Mouse (Mus musculus) gastrocnemius, adult 2 months (tissue): Measurements from ENCODE around the gene Lrrc8d. TPM values are rescaled to one million over a fixed set of nuclear protein-coding genes. Genes with fewer than 3 reads are reported as not detected.

Source experiments
- DNase-seq: peaks from one replicate; pipeline ENCODE4 v3.0.0; 2022
- H3K27ac ChIP-seq: fragments of 200-600 bp; 2 replicates; pipeline ENCODE4 v1.8.1; 2022; ENCODE audit warnings: mild to moderate bottlenecking
- H3K4me3 ChIP-seq: fragments of 200-600 bp; 2 replicates; pipeline ENCODE4 v1.8.1; 2022; ENCODE audit warnings: mild to moderate bottlenecking, moderate library complexity
- CTCF ChIP-seq: fragments of 200-600 bp; IDR thresholded peaks from 2 replicates; pipeline ENCODE4 v1.8.1; 2022; ENCODE audit warnings: antibody characterized with exemption, mild to moderate bottlenecking, moderate library complexity
- intact Hi-C: fragments of 180-260 bp; cut with DNase I; formaldehyde crosslinking; loops from one replicate; pipeline ENCODE4 v1.15.1; 2025
- total RNA-seq, 2 experiments: library from RNA; stranded (reverse); gene quantifications; 2 replicates each; pipeline ENCODE4 v1.2.3; 2021

The Lrrc8d gene
- total RNA-seq, 2 experiments from 2014 or later: 3.2 to 5.0 TPM

DNA sequence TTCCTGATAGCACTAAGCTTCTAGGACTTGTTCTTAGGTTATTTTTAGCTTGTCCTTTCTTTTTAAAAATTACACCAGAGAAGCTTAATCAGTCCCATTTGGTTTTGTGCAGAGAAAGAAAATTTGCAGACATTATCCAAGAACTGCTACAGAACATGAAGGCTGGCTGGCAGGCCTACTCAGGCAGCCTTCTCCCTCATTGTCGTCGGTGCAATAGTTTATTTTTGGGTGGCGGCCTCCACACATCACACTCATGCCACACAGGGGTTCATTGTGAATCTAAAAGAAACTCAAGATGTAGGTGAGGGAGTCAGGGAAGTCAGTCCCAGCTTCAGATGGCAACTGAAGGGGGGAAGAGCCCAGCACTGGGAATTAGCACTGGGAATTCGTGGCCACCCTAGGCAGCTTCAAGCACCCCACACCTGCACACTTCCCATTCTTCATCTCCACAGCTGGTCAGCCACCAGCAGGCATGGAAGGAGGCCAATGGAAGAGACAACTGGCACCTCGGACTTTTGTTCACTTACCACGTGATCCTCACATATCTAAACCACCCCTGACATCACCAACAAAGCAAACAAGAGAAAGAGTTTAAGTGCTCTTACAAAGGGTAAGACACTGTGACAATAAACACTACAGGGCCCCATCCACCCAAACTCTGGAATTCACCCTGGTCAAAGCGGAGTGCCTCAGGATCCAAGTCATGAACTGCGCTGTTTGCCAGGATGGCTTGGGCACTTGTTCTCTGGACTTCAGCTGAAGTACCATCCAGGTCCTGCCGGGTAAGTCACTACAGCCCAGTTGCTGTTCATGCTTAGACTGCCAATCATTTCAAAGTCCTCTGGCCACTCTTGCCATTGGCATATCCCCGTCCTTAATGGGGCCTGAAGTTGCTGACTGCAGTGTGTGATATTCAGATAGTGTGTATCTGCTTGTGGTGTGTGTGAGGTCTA, 9.0 kb upstream of the Lrrc8d start:
- TF ChIP-seq CTCF: no peak
- Histone ChIP-seq H3K27ac (no peak overlapping the region), H3K4me3 (no peak overlapping the region)
- no peak for DNase-seq
- intact Hi-C loops: no loop called here

DNA sequence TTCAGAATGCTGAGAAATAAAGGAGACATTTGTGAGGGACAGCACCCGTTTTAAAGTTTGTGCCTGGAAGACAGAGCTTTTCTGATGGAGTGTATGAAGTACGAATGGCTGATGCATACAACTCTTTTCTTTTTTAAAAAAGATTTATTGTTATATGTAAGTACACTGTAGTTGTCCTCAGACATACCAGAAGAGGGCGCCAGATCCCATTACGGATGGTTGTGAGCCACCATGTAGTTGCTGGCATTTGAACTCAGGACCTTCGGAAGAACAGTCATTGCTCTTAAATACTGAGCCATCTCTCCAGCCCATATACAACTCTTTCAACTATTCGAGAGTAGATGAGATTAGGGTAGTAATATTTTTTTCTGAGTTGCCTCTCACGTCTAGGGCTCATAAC, 8.1 kb upstream of the Lrrc8d start:
- peak; percentile 32 for DNase-seq
- intact Hi-C loops: no loop called here
- TF ChIP-seq CTCF: peak; percentile 61
- H3K27ac ChIP-seq: no peak overlapping the region
- no peak overlapping the region for H3K4me3 ChIP-seq

DNA sequence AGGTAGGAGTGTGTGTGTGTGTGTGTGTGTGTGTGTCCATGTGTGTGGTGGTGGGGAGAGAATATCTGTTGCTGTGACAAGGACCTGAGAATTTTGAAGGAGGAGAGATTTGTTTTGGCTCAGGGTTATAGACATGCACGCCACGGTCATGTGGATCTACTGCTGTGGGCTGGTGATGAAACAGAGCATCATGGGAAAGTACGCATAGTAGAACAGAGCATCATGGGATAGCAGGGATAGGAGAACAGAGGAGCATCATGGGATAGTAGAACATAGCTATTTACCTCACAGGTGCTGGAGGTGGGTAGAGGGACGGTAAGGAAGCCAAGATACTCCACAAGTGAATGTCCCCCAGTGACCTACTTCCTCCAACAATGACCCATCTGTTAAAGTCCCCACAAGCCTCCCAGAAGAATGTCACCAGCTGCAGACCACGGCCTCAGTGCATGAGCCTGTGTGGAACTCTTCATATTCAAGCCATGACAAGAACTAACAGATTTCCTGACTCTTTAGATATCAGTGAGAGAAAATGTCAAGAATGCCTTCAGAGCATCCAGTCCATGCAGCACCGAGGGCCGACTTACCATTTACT, 5.3 kb upstream of the Lrrc8d start:
- H3K4me3 ChIP-seq: no peak overlapping the region

DNA sequence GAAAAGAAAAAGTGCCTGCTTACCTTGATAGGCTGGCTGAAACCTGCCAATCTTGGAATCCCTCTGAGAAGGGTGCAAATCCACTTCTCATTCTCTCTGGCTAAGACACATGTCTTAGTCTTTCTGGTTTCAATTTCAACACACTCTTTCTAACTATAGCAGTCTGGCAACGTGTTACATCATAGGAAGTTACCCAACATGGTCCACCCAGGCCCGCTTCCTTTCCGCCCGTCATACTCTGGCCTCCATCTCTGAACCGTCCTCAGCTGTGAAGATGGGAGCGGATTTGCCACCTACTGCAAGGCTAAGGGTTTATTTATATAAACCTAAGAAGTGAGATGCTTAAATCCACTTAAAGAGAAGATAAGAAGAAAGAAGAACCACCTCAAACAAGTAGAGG, 3.7 kb upstream of the Lrrc8d start:
- intact Hi-C loops: no loop called here
- no peak overlapping the region for H3K27ac ChIP-seq

More for the DNA sequence above, 5.3 kb upstream of the Lrrc8d start:
- no peak overlapping the region for H3K27ac ChIP-seq
- DNase-seq: no peak
- intact Hi-C loops: no loop called here
- TF ChIP-seq CTCF: no peak

DNA sequence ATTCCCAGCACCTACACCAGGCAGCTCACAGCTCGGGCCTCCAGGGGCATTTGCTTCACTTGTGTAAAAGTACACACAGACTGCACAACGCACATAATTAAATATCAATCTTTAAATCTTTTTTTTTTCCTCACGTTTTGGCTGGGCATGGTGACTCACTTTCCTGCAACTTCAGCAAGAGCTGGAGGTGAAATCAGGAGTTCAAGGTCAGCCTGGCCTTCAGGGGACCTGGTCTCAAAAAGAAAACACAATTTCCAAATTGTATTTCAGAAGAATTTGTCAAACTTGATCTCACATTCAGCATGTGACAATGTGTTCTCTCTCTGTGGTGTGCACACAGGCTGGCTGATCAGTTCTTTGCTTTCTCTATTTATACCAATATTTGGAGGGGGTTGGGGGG, 1.9 kb upstream of the Lrrc8d start:
- H3K27ac ChIP-seq: no peak overlapping the region
- no peak overlapping the region for H3K4me3 ChIP-seq
- no peak for TF ChIP-seq CTCF
- intact Hi-C loops: no loop called here
- no peak for DNase-seq

More for the DNA sequence above, 3.7 kb upstream of the Lrrc8d start:
- DNase-seq: no peak
- no peak overlapping the region for H3K4me3 ChIP-seq
- TF ChIP-seq CTCF: no peak

DNA sequence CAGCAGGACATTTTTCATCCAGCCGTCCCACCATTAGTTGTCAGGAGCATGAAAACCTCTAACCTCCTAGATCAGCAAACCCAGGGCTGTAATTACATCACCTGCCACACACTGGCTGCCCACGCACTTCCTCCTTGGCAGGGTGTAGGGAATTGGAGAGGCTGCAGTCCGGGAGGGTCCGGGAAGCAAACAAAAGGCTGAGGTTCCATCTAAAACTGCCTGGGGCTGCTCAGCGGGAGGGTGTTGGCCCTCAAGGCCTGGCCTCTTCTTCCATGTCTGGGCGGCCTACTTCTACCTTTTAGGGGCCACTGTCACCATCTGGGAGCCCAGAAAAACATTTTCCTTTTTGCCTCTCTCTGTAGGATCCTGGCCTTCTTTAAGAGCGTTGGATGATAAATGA, 1.1 kb upstream of the Lrrc8d start:
- peak; percentile 33 for DNase-seq
- intact Hi-C loops: no loop called here
- no peak for TF ChIP-seq CTCF
- Histone ChIP-seq H3K4me3 (peak overlapping the region; percentile 92), H3K27ac (peak overlapping the region; percentile 90)

DNA sequence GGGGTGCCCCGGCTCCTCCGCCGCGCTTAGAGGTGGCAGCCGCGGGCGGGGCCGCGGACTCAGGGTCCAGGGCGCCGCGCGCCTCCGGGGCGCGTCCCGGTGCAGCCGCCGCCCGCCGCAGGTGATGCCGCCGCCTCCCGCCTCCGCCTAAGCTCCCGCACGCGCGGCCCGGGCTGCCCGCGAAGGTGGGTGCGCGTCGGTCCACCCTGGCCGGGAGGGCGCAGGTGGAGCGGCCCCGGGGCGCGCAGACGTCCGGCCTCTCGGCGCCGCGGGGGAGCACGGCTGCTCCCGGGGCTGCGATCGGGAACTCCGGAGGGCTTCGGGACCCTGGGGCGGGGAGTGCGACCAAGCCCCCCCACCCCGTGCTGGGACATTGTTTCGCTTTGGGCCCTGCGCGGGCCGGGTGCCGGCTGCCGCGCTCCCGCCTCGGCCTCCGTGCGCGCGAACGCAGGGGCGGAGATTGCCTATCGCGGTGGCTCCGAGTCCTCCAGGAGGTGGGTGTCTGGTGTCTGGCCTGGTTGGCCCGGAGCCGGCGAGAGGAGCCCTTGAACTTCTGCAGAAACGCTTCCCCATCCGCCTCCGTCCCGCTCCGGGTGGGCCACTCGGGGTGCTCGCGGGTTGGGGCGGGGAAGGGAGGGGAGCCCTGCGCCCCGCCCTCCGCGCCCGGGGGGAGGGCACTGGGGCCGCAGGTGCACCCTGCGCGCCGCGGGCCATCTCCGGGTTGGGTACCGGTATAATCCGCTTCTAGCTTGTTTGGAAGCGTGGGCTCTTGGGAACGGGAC, 492 bp downstream of the Lrrc8d start:
- DNase-seq: peak; percentile 84
- H3K4me3 ChIP-seq: peak overlapping the region; percentile 92
- 0 out of 2 replicates have a peak, but pooled peaks have one; percentile 1 for TF ChIP-seq CTCF
- intact Hi-C loops: no loop called here
- H3K27ac ChIP-seq: peak overlapping the region; percentile 90

DNA sequence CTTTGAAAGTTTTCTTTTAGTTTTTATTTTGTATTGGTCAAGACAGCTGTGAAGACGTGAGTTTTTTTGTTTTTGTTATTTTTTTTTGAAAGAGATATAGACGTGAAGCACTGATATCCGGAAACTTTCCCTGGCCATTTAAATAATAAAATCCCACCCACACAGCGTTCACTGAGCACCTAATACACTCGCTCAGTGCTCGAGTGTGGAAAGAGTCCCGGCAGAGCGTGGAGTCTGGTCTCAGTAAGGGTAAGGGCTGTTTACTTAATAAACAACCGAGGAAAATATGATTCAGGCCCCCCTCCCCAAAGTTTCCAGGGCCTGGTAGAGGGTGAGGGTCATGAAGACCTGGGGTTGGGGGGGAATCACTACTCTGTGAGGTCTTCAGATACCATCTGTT, 1.6 kb downstream of the Lrrc8d start:
- peak overlapping the region; percentile 90 for H3K27ac ChIP-seq

DNA sequence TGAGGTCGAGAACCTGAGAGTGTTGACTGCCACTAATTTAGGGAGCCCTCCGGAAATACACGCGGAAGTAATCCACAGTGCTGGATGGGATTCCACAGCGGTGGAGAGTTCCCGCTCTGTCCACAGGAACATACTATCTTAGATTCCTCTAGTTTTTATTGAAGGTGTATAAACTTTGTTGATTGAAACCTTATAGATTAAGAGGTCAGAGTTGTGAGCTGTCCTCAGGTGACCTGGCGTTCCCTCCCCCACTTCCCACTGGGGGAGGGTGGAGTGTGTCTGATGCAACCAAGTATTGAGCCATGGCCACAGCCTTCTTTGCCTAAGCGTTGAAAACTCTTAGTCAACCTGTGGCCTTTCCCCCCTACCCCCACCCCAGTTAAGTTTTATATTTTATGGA, 2.1 kb downstream of the Lrrc8d start:
- DNase-seq: peak; percentile 37
- TF ChIP-seq CTCF: no peak
- intact Hi-C loops: no loop called here
- peak overlapping the region; percentile 92 for H3K4me3 ChIP-seq
- peak overlapping the region; percentile 90 for H3K27ac ChIP-seq

More for the DNA sequence above, 1.6 kb downstream of the Lrrc8d start:
- no peak for DNase-seq
- no peak for TF ChIP-seq CTCF
- intact Hi-C loops: no loop called here
- H3K4me3 ChIP-seq: peak overlapping the region; percentile 92

DNA sequence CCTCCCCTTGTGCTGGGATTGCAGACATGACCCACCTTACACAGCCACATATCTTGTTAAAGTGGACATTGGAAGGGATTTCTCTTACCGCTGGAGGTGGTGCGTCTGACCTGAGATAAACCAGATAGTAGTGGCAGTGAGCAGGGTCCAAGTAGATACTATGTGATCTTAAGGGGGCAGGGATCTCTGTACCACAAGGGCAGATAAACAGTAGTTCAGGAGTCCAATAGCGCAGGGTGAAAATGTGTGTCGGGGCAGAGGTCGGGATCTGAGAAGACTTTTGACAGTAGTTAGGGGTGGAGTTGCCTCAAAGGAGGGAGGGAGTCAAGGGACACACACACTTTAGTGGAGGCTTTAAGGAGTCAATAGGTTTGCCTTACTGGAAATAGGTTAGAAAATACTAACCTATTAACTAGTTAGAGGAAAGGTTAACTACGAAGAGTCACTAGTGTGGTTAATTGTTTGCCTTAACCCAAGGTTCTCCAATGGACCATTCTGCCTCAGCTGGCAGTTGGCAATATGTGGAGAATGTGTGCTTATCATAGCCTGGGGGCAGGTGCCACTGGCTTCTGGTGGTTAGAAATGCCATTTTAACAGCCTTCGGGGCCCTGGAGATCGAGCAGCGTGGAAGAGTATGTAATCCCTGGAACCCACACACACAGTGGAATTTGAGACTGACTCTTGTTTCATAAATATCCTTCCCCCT, 3.0 kb downstream of the Lrrc8d start:
- no peak overlapping the region for H3K4me3 ChIP-seq
- intact Hi-C loops: no loop called here
- no peak for TF ChIP-seq CTCF
- no peak overlapping the region for H3K27ac ChIP-seq
- no peak for DNase-seq

DNA sequence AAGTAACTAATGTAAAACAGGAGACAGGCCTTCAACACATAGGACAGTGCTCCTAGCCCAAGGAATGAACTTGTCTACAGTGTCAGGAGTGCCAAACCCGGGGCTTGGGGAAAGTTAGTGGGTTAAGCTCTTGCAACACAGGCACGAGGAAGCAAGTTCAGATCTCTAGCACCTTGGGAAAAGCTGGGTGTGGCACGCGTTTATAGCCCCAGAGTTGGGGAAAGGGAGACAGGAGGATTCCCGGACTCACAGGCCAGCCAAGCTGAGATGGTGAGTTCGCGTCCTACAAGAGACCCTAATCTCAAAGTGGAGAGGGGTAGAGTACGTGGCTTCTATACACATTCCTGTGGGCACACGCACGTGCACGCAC, 3.5 kb downstream of the Lrrc8d start:
- no peak for DNase-seq
- intact Hi-C loops: no loop called here
- Histone ChIP-seq H3K4me3 (no peak overlapping the region), H3K27ac (no peak overlapping the region)
- TF ChIP-seq CTCF: no peak

DNA sequence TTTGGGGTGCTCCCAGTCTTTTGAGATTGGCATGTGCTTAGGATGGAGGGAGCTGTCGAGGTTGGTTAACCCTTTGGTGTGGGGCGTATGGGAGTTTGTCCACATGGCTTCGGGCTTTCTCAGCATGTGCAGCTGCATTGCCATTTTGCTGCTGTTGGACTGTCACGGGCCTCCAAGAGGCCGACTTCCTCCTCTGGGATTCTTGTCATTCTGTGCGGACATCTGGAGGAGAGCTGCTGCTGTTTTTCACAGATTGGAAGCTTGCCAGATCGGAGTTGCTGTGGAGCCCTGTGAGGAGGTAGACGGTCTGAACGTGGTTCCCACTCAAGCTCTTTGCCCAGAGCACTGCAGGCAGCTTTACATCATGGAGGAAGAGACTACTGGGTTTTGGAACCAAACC, 4.8 kb downstream of the Lrrc8d start:
- TF ChIP-seq CTCF: no peak
- intact Hi-C loops: no loop called here
- DNase-seq: peak; percentile 34

More for the DNA sequence above, 4.8 kb downstream of the Lrrc8d start:
- Histone ChIP-seq H3K27ac (no peak overlapping the region; the same call in 1 of the 2 replicates), H3K4me3 (no peak overlapping the region)
